Mouse (Mus musculus) cerebellum, adult 9-11 months (tissue): Measurements from ENCODE around the gene Epn2.
"Not testable (repeated sequence)": the region's sequence is repeated elsewhere in the genome, so short reads cannot be mapped to it uniquely, and the experiment has no call there.

Experiments
- DNase-seq: peaks from one replicate; pipeline ENCODE4 v3.0.0; 2022

The Epn2 gene

DNA sequence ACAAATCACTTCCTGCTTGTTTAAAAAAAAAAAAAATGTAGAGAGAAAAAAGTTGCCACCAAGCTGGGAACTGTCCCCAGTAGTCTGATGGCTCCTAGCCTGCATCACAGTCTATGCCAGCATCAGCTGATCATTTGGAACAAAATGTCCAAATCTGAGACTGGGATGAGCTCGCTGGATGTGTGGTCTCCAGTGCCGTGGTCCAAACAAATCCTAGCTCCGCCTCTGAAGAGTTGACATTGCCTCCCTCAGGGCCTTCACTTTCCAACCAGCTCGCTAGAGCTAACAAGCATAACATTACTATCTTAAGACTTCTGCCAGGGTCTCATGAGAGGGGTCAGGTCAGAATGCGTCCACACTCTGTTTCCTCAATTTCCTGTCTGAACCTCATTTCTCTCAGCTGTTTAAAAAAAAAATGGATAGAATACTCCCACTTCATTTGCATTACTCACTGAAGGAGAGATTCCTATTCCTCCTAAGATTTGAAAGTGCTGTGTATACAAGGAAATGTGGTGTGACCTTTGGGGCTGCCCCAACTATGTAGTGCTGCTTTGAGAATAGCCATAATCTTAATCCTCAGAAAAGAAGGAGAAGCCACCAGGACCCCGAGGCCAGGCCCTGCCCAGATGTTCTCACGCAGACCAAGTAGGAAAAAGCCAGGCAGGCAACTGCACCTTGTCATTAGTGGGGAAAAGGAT is 11.2 kb upstream of the Epn2 start:
- no peak for DNase-seq

DNA sequence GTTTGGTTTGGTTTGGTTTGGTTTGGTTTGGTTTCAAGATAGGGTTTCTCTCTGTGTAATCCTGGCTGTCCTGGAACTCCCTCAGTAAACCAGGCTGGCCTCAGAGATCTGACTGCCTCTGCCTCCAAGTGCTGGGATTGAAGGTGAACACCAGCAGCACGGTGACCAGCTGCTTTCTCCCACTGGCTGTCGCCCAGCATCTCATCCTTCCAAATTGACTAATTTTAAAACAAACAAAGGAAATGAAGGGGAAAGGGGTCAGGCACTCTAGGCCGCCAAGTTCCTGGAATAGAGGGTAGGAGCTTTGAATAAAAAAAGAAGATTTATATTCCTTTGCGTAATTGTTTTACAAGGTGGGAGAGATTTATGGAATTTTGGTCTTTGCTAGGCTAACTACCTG is 5.9 kb upstream of the Epn2 start:
- no peak for DNase-seq

DNA sequence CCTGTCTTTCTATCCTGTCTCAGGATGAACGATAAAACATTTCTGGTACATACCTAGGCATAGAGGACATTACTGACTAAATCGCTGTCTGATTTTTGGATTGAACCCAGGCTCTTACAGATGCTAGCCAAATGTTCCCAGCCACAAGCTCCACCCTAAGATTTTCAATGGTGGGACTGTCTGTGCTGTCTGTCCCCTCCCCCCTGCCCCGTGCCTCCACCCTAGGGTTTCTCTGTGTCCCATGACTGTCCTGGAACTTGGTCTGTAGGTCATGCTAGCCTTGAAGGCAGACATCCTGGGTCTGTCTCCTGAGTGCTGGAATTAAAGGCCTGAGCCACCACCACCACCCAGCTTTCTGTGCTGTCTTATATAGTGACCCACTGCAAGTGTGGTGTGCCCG is 5.3 kb upstream of the Epn2 start:
- no peak for DNase-seq

DNA sequence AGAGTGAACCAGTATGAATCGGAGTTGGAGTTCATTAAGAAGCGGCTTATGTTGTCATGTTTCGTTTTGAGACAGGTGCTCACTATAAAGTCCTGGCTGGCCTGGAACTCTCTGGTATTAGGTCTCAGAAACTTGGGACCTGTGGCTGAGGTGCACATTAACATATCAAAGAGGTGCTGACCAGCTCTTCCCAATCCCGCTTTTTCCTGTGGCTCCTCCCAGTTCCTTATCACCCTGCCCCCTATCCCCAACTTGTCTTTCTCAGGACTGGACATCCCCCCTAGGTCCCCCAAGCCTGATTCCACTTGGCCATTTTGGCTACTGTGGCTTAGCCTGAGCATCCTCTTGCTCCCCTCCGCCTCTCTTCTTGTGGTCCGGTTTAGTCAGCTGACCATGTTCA is 4.6 kb upstream of the Epn2 start:
- no peak for DNase-seq

DNA sequence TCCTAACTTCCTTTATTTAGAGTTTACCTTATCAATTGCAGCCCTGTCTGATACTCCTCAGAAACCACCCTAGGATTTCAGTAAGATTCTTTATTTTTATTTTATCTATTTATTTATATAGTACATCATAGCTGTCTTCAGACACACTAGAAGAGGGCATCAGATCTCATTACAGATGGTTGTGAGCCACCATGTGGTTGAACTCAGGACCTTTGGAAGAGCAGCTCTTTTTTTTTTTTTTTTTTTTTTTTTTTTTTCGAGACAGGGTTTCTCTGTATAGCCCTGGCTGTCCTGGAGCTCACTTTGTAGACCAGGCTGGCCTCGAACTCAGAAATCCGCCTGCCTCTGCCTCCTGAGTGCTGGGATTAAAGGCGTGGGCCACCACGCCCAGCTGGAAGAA is 3.3 kb upstream of the Epn2 start:
- DNase-seq, result not testable (repeated sequence)

DNA sequence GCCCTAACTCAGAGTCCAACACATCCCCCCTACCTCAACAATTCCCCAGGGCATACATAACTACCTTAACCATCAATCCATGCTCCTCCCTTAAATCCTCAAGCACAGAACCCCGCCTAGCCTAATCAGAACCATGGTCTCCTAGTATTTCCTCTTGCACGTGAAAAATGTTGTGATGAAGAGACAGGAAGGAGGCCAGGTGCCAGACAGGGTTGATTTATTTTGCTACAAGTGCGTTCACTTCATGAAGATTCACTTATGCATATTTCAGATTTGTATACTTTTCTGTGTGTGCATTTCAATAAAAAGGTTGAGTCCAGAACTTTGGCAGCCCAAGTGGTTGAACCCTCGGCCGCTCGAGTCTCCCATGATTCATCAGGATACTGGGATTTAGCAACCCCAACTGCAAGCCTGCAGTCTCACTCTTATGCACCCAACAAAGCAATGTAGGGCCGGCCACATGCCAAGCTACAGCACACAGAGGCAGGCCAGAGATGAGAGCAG is 443 bp upstream of the Epn2 start:
- peak; percentile 60 for DNase-seq

DNA sequence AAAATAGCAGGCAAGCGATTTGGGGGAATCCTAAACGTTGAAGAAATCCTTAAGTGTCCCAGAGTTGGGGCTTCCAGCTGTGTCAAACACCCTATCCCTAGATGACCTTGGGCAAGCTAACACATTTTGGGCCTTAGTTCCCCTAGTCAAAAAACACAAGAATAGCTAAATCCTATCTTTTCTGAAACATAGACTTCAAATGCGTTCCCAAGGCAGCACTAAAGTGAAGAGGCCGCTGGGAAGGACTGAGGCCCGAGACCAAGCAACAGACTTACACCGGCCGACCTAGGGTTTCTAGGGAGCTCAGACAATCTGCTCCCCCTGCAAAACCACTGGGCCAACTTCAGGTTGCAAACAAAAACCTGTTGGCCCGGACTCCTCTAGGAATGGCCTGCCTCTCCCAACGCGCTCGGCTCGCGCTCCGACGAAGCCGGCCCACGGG is 925 bp downstream of the Epn2 start:
- DNase-seq, result no peak

DNA sequence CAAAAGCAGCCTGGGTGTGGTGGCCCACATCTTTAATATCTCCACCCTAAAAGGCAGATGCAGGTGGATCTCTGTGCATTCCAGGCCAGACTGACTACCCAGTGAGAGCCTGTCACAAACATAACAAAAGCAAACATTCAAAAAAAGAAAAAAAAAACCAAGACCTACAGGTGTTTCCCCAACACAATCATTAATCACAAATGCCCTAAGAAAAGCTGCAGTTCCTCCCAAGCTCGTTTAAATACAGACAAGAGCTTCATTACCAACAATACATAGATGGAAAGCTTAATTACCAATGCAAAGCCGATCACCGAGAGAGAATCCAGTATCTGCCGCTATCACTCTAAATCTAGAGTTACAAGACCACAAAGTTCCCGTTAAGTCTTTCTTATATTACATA is 1.5 kb downstream of the Epn2 start:
- DNase-seq, result no peak

DNA sequence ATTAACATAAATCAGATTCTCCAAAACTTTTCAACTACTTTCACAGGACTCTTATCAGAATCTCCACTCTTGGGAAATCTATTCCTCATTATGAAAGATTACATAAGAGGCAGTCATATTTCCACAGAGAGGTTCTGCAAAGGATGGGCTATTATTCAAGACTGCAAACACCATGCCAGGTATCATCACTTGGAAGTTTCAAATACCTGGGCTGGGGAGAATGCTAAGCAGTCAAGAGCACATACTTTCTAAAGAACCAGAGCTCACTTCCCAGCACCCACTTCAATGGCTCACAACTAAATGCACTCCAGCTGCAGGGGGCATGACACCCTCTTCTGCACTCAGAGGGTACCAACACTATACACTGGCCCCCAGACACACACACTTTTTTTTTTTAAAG is 2.1 kb downstream of the Epn2 start:
- no peak for DNase-seq

DNA sequence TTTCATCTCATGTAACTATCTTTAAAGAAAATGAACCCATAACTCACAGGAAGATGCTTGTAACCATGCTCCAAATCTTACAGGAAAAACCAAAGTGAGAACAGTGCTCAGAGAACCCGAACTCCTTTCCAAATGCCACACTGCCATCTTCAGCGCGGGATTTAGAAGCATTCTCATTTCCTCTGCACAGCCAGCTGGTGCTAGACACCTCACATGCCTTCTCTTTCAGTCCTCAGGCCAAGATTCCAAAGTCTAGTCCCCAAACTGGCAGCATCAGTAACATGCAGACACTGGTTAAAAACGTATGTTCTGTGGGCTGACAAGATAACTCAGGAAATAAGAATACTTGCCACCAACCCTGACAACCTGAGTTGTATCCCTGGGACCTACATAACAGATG is 6.2 kb downstream of the Epn2 start:
- no peak for DNase-seq

DNA sequence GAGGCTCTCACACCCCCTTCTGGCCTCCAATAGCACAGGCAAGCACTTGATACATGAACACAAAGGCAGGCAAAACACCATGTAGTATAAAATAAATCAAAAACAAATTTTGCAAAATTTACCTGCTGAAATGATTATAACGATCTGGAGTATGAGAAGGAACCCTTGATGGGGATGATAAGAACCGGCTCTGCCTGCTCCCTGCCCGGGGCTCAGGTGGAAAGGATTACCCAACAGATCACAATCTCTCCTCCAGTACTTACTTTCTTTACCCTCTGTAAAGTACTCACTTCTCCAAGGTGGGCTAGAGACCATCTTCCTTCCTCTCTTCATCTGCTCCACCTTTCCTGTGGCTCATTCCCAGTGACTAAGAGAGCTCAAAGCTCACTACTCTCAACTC is 8.3 kb downstream of the Epn2 start:
- no peak for DNase-seq

DNA sequence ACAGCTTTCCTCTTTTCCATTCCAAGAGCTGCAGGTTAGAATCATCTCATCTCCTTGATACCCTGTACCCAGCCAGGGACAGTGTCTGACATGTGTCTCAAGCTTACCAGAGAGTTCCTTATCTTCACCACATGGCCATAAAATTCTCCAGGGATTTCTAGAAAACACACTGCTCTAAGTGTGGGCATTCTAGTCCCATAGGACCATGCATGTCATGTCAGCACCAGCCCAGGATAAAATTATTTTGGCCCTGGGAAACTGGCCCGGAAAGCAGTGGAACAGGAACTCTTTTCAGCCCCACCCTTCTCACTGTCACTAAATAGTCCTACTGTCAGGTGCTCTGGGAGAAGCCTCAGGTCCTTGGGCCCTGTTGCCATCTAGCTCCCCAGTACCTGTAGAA is 9.8 kb downstream of the Epn2 start:
- no peak for DNase-seq

DNA sequence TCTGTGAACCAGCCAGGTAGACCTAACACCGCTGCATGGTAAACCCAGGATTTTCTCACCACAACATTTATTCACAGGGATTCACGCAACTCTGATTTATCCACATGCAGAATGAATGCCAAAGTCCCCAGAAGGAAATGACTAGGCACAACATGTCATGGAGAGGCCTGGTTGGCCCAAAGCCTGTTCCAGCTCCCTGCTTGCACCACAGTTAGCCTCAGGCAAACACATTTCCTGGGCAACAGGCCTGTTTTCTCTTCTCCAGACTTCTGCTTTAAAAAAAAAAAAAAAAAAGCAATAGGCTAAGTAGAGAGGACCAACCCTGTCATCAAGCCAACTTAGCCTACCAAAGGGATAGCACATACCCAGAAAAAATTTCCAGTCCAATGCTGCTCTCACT is 14.9 kb downstream of the Epn2 start:
- DNase-seq, result peak; percentile 92

DNA sequence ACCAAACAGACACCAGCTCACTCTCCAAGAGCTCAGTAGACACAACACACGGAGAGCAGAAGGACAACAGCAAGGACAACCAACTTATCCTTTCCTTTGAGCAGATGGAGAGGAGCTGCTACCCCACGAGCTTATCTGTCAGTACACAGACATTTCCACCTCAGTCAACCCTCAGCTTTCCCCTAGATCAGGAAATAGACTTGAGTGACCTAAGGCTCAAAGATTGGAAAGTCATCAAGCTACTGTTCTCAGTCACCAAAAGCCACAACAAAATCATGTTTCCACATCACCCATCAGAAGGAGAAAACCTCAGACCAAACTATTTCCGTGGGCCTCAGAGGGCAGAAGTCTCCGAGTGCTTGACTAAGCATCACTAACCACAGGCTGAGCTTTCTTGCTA is 15.5 kb downstream of the Epn2 start:
- no peak for DNase-seq

DNA sequence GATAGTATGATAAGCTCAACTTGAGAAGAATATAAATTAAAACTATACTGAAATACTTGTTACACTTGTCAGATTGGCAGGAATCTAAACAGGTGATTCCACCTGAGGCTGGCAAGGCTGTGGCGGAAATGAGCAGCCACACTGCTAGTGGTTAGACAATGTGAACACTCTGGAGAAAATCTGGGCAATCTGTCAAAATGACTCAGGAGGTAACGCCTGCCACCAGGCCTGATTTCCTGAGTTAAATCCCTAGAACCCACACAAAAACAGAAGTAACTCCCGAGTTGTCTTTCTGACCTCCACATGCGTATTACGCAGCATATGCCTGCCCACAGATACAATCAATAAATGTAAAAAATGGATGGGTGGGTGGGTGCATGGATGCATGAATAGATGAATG is 17.1 kb downstream of the Epn2 start:
- DNase-seq, result peak; percentile 80

DNA sequence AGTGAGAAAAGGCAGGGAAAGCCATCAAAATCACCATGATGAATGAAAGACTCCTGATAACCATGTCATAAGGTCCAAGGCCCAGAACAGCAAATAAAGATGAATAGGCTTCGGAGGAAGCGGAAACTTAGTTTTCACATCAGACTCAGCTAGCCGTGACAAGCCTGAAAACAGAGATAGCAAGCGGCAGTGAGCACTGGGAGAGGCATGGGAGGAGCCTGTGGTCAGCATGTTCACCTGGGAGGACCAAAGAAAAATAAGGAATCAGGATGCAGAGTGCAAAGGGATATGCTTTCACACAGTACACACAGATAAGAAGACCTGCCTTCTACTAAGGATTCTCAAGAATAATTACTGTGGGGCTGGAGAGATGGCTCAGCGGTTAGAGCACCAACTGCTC is 19.9 kb downstream of the Epn2 start:
- DNase-seq, result no peak

DNA sequence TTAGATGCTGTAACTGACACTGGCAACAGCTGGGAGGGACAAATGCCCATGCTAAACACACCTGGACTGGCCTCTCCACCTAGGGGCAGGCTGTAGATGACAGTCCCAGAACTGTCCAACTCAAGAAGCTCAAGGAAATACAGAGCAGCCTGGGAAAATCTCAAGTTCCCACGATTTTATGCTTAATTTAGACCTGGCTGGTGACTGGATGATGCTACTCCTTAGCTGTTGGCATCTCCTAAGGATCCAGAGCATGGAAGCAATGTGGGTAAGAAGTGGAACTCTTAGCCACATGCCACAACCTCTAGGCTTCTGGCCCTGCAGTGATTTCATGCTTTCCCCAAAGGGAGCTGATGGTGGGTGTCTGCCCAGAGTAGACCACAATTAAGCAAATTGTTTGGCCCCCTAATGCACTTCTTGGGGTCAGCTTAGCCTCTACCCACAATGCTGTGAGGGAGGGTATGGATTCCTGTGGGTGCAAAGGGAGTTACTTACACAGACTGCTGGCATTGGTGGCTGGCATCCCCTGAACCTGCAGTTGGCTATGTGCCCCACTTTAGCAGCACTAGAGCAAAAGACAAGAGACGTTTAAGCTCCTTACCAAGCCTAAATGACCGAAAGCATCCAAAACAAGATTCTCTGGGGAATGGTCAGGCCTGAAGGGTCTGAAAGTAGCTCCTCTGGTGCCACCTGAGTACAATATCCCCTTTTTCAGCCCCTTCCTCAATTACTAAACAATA is 26.3 kb downstream of the Epn2 start:
- peak; percentile 78 for DNase-seq

DNA sequence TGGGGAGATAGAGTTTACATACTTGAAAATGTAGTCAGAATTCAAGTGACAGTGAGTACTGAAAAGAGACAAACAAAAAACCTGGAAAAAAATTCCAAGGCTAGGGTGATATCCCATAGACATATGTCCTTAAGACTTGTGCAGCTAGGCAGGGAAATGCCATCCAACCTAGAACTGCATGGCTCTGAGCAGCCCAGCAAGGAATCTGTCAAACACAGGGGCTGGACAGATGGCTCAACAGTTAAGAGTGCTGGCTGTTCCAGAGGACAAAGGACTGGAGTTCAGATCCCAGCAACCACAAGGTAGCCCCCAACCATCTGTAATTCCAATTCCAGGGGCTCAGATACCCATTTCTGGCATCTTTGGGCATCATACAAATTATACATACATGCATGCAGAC is 28.9 kb downstream of the Epn2 start:
- peak; percentile 63 for DNase-seq

DNA sequence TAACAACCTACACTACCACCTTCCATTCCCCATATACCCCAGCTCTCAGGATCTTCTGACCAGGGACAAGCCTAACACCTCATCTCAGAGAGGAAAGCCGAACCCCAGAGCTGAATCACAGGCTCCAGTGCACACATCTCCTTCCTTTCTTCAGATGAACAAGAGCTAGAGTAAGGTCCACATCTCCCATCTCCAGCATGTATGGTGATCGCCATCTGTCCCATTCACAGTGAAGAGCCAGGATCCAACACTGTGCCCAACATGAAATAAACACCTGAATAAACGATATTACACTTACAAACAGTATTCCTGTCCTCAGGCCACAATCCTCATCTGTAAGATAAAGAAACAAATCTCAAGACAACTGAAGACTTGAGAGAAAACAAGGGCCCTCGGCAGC is 31.8 kb downstream of the Epn2 start:
- no peak for DNase-seq

DNA sequence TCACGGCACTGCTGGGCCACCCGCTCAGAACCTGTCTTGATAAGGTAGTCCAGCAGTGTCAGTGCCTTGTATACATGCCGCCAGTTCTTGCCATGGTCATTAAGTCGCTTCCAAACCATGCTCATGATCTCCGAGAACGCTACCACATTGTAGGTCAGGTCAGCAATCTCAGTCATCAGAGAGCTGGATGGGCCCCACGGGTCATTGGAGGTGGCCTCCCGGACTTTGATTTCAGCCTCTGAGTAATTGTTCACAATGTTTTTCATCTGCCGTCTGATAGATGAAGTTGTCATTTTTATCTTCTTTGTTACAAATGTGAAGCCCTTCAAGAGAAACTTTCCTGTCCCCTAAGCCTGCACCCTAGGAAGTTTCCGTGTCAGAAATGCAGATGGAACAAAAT is 33.0 kb downstream of the Epn2 start:
- no peak for DNase-seq

DNA sequence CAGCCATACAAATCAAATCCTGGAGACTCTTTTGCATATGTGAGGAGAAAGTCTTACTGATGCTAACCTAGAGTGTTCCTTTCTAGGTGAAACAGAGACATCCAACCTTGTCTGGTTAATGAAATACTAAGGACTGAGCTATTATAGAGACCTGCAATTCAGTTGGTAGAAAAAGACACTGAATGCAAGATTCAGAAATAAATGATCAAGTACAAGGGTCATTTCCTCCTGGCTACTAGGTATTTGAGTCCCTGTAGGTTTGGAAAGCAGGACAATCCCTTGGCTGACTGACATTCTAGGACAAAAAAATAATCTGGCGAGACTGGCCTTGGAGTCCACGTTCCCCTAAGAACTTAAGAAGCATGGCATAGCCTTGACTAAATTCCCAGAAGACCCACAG is 33.9 kb downstream of the Epn2 start:
- no peak for DNase-seq

DNA sequence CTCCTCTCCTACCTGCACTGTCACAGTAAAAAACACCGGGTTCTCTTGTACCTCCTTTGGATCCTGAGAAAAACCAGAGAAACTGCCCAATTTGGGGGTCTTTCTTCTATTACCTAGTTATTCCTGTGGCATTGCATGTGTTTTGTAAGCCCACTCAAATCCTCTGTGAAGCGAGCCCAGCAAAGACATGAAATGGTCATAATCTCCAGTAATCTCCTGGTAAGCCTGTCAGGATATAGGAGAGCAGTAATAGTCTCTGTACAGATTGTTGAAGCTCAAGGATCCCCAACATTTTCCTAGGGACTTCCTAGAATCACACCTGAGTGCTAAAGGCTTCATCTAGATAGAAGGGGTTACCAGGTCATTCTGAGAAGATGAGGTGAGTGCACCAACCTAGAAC is 38.4 kb downstream of the Epn2 start:
- DNase-seq, result no peak

DNA sequence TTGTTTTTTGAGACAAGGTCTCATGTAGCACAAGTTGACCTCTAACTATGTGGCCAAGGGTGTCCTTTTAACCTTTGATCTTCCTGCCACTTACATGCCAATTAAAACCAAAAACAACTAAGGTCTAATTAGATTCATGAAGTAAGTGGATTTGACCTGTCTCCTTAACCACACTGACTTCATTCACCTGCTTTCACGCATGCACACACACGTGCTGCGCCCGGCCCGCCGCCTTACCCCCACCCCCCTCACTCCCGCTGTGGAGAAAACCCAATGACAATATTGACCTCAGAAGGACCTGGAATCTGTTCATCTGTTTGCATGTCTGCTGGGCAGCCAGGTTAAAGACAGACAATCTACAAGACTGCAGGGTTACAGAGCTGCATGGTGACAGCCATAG is 38.8 kb downstream of the Epn2 start:
- no peak for DNase-seq

DNA sequence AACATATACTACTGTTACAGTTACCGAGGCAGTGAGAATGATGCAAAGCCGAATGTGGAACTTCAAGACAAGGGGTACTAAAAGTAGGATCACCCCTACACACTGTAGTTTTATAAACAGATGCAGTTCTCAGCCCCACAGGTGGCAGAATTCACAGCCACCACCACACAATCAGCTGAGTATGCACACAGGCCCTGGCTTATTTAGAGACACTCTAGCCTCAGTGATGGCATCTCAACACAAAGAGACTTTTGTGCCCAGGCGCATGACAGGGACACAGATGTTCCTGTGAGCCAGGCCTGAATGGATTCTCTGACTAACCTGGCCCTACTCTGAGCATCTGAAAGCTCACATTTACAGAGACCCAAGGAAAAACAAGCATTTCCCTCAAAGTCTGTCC is 42.1 kb downstream of the Epn2 start:
- no peak for DNase-seq

DNA sequence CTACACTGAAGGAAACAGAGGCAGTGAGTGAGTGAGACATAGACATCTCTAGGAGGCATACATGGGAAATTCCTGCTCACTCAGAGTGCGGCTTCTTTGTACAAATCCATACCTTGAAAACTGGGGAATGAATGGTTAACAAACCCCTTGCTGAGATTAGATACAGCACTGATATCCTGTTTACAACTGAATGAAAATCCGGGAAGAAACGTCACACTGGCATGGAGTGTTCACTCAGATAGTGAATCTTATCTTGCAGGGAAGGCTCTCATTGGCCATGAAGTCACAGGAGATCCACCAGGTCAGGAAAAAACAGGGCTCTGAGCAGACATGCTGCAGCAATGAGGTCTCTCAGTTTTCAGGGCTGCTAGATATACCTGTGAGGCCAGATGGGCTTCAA is 42.5 kb downstream of the Epn2 start:
- no peak for DNase-seq
